Mouse (Mus musculus): ENCODE data around the gene Lmf1. TPM values are rescaled to one million over a fixed set of nuclear protein-coding genes. Genes with fewer than 3 reads are reported as not detected.

Lmf1 gene
- polyA plus RNA-seq, 1 experiment from 2014 or later = 23.8 TPM

DNA sequence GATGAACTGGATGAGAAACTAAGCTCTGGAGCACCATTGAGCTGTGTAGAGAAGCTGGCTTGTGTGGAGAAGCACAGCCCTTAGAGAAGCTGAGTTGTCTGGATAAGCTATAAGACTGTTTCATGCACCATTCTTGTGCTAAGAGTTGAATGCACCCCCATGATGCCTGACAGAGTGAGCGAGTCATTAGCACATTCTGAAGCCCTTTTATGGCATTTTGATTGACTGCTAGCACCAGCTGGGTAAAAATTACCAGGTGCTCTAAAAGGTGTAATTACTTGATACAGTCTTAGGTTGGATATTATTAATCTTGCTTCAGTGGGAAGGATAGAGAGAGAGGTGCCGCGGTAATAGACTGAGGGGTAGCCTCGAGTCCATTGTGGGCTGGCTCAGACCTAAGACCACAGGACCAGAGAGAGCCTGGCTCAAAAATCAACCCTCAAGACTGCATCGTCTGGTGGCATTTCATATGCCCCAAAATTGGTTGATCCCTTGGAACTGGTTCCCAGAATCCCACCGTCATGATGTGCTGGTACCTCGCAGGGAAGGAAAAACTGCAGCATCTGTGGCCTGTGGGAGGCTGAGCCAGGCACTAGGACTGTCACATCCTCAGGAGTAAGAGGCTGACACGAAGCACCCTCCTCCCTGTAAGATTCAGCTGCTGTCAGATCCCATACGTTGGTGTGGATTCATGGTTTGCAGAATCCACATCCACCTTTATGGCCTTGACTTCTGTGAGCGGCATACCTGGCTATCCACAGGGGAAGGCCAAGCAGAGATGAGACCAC is 36.0 kb downstream of the Lmf1 start:
- no peak for ATAC-seq (ENCODE audit: insufficient number of reproducible peaks, low FRiP score, low TSS enrichment, low read depth)
- Histone ChIP-seq H3K27me3 (ENCODE audit: control insufficient read depth, insufficient read depth, low read length) (no peaks in the 10 kb centered on the region), H3K9ac (ENCODE audit: low read length) (no peak overlapping the region), H3K36me3 (ENCODE audit: control insufficient read depth, insufficient read depth, low read length) (no peaks in the 10 kb centered on the region), H3K4me2 (ENCODE audit: low read depth, severe bottlenecking) (no peak overlapping the region), H3K4me1 (ENCODE audit: control insufficient read depth, insufficient read depth, low read length) (peaks cover 4% of the 10 kb centered on the region), H3K9me3 (ENCODE audit: control insufficient read depth, low read length) (no peaks in the 10 kb centered on the region), H3K27ac (replicated peaks; ENCODE audit: low read depth, low read length) (no peak overlapping the region), H3K4me3 (ENCODE audit: low read depth, low read length) (no peak overlapping the region)
- WGBS = 88% methylated on average over 10 of the region's 10 CpGs
- no peak for DNase-seq (ENCODE audit: low spot score)

DNA sequence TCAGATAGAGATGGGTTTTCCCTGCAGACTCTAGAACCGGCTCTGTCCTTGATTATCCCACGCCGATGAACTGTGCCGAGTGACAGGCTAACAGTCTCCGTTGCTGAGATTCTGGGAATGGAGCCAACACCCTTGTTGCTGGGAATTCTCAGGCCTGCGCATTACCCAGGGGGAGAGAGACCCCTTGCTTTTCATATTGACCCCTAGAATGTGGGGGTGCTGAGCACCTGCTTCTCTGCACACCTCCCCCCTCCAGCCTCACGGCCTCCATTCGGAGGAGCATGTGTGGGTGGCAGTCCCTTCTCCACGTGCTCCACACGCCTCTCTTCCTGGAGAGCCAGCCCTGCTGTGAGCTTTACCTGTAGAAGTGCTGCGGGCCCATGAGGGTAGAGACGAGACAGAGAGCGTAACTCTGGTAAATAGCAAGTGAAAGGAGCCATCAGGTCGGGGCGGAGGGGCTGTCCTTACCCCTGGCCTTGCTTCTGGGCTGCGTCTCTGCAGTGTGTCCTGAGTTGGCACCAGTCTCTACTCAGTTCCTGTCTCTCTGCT is 39.7 kb downstream of the Lmf1 start:
- no peak for ATAC-seq (ENCODE audit: insufficient number of reproducible peaks, low FRiP score, low TSS enrichment, low read depth)
- no peak overlapping the region for H3K4me2 ChIP-seq (ENCODE audit: low read depth, severe bottlenecking)
- no peaks in the 10 kb centered on the region for H3K4me1 ChIP-seq (ENCODE audit: control insufficient read depth, insufficient read depth, low read length)
- no peaks in the 10 kb centered on the region for H3K9me3 ChIP-seq (ENCODE audit: control insufficient read depth, low read length)
- no peak overlapping the region for H3K9ac ChIP-seq (ENCODE audit: low read length)
- no peak overlapping the region for H3K27ac ChIP-seq (replicated peaks; ENCODE audit: low read depth, low read length)
- 80% methylated on average over 16 of the region's 16 CpGs for WGBS
- H3K4me3 ChIP-seq (ENCODE audit: low read depth, low read length) = no peak overlapping the region
- no peaks in the 10 kb centered on the region; the same call in 1 of the 2 replicates for H3K36me3 ChIP-seq (ENCODE audit: control insufficient read depth, insufficient read depth, low read length)
- no peaks in the 10 kb centered on the region for H3K27me3 ChIP-seq (ENCODE audit: control insufficient read depth, insufficient read depth, low read length)
- no peak for DNase-seq (ENCODE audit: low spot score)

DNA sequence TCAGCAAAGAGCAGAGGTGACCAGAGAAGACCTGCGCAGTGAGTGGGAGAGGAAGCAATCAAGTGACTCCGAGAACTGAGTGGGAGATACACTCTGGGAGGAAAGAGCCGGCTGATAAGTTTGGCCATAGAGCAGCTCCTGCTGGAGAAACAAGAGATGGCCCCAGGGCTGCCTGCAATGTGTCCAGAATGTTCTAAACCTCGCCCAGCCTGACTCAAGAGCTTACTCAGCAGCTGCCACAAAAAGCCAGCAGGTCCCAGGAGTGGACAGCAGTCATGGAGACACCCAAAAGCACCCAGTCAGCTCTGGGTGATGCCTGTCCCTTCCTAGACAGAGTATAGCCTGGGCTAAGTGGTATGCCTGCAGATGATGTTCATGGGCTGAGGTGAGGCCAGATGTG is 44.6 kb downstream of the Lmf1 start:
- DNase-seq (ENCODE audit: low spot score) (no peak), ATAC-seq (ENCODE audit: insufficient number of reproducible peaks, low FRiP score, low TSS enrichment, low read depth) (no peak)
- no peak overlapping the region for H3K9ac ChIP-seq (ENCODE audit: low read length)
- H3K4me3 ChIP-seq (ENCODE audit: low read depth, low read length) = no peak overlapping the region
- H3K27me3 ChIP-seq (ENCODE audit: control insufficient read depth, insufficient read depth, low read length) = no peaks in the 10 kb centered on the region
- H3K4me2 ChIP-seq (ENCODE audit: low read depth, severe bottlenecking) = no peak overlapping the region
- H3K4me1 ChIP-seq (ENCODE audit: control insufficient read depth, insufficient read depth, low read length) = no peaks in the 10 kb centered on the region
- no peak overlapping the region for H3K27ac ChIP-seq (replicated peaks; ENCODE audit: low read depth, low read length)
- H3K36me3 ChIP-seq (ENCODE audit: control insufficient read depth, insufficient read depth, low read length) = no peaks in the 10 kb centered on the region; the same call in 1 of the 2 replicates
- 89% methylated on average over 4 of the region's 4 CpGs for WGBS
- no peaks in the 10 kb centered on the region for H3K9me3 ChIP-seq (ENCODE audit: control insufficient read depth, low read length)

DNA sequence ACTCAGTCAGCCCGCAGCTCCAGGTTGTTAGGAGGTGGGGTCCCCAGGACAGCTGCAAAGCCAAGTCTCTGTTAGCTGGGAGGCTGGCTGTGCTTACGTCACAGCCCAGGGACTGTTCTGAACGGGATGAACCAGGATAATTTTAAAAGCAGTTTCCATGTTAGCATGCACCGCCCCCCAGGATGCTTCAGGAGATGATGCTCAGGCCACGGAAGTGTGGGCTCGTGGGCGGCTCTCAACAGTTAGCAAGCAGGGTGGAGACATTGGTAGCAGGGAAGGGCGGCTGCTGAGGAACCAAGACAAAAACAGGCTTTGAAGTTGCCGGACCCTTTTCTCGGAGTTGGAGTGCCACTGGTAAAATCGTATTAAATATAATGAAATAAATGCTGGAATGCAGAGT is 45.0 kb downstream of the Lmf1 start:
- H3K9ac ChIP-seq (ENCODE audit: low read length) = no peak overlapping the region
- no peaks in the 10 kb centered on the region for H3K27me3 ChIP-seq (ENCODE audit: control insufficient read depth, insufficient read depth, low read length)
- H3K36me3 ChIP-seq (ENCODE audit: control insufficient read depth, insufficient read depth, low read length) = no peaks in the 10 kb centered on the region; the same call in 1 of the 2 replicates
- H3K9me3 ChIP-seq (ENCODE audit: control insufficient read depth, low read length) = no peaks in the 10 kb centered on the region
- WGBS = 55% methylated on average over 11 of the region's 11 CpGs
- DNase-seq (ENCODE audit: low spot score) (no peak), ATAC-seq (ENCODE audit: insufficient number of reproducible peaks, low FRiP score, low TSS enrichment, low read depth) (no peak)
- H3K4me3 ChIP-seq (ENCODE audit: low read depth, low read length) = no peak overlapping the region
- no peaks in the 10 kb centered on the region for H3K4me1 ChIP-seq (ENCODE audit: control insufficient read depth, insufficient read depth, low read length)
- H3K27ac ChIP-seq (replicated peaks; ENCODE audit: low read depth, low read length) = no peak overlapping the region
- no peak overlapping the region for H3K4me2 ChIP-seq (ENCODE audit: low read depth, severe bottlenecking)

DNA sequence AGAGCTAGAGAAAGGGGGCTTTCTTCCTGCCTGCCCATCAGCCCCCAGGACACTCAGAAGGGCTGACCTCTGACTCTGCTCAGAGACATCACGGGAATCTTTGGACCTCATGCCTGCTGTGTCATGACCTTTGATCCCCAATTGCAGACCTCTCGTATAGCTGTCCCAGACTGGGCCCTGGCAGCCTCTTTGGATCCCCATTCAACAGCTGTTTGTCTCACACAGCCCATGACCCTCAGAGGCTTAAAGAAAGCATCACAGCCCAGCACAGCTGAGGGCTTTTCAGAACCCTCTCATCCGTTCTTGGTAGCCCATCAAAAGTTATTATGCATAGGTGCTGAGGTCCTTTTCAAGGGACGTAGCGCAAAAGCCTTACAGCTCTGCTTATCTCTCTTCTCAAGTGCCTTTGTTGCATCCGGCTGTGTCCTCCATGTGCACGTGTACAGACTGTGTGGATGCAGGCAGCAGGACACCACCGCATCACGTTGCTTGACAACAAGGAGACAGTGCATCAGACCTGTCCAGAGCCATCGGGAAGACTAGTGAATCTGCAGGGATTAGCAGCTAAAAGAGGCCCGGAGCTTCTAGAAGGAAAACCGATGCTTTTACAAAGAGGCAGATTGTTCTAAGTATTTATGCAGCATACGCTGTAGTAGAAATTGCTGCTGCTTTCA is 45.7 kb downstream of the Lmf1 start:
- H3K4me1 ChIP-seq (ENCODE audit: control insufficient read depth, insufficient read depth, low read length) = no peaks in the 10 kb centered on the region
- no peaks in the 10 kb centered on the region for H3K27me3 ChIP-seq (ENCODE audit: control insufficient read depth, insufficient read depth, low read length)
- no peaks in the 10 kb centered on the region; the same call in 1 of the 2 replicates for H3K36me3 ChIP-seq (ENCODE audit: control insufficient read depth, insufficient read depth, low read length)
- no peak overlapping the region for H3K9ac ChIP-seq (ENCODE audit: low read length)
- H3K4me2 ChIP-seq (ENCODE audit: low read depth, severe bottlenecking) = no peak overlapping the region
- no peak overlapping the region for H3K4me3 ChIP-seq (ENCODE audit: low read depth, low read length)
- H3K27ac ChIP-seq (replicated peaks; ENCODE audit: low read depth, low read length) = no peak overlapping the region
- H3K9me3 ChIP-seq (ENCODE audit: control insufficient read depth, low read length) = no peaks in the 10 kb centered on the region
- DNase-seq (ENCODE audit: low spot score) (no peak), ATAC-seq (ENCODE audit: insufficient number of reproducible peaks, low FRiP score, low TSS enrichment, low read depth) (no peak)
- WGBS = 52% methylated on average over 13 of the region's 13 CpGs

DNA sequence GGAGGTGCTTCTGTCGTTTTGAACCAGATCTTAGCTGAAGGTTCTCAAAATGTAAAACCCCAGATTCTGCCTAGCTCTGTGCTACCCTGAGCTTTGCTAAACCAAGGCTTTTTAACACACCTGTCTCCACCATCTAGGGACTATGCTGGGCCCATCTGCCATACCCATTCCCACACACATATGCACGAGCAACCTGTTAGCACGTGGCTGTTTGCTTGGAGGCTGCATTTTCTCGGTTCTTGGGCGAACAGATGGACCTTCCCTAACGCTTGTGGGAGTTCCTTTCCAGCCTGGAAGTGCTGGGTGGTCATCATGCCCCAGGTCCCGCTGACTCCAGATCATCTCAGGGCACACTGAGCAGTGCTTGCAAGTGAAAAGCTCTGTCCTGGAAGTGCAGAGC is 46.4 kb downstream of the Lmf1 start:
- Histone ChIP-seq H3K4me1 (ENCODE audit: control insufficient read depth, insufficient read depth, low read length) (no peaks in the 10 kb centered on the region), H3K36me3 (ENCODE audit: control insufficient read depth, insufficient read depth, low read length) (no peaks in the 10 kb centered on the region; the same call in 1 of the 2 replicates), H3K4me3 (ENCODE audit: low read depth, low read length) (no peak overlapping the region), H3K27me3 (ENCODE audit: control insufficient read depth, insufficient read depth, low read length) (no peaks in the 10 kb centered on the region), H3K27ac (replicated peaks; ENCODE audit: low read depth, low read length) (no peak overlapping the region), H3K4me2 (ENCODE audit: low read depth, severe bottlenecking) (no peak overlapping the region), H3K9me3 (ENCODE audit: control insufficient read depth, low read length) (no peaks in the 10 kb centered on the region), H3K9ac (ENCODE audit: low read length) (no peak overlapping the region)
- ATAC-seq (ENCODE audit: insufficient number of reproducible peaks, low FRiP score, low TSS enrichment, low read depth) (no peak), DNase-seq (ENCODE audit: low spot score) (no peak)
- WGBS = 81% methylated on average over 7 of the region's 7 CpGs

DNA sequence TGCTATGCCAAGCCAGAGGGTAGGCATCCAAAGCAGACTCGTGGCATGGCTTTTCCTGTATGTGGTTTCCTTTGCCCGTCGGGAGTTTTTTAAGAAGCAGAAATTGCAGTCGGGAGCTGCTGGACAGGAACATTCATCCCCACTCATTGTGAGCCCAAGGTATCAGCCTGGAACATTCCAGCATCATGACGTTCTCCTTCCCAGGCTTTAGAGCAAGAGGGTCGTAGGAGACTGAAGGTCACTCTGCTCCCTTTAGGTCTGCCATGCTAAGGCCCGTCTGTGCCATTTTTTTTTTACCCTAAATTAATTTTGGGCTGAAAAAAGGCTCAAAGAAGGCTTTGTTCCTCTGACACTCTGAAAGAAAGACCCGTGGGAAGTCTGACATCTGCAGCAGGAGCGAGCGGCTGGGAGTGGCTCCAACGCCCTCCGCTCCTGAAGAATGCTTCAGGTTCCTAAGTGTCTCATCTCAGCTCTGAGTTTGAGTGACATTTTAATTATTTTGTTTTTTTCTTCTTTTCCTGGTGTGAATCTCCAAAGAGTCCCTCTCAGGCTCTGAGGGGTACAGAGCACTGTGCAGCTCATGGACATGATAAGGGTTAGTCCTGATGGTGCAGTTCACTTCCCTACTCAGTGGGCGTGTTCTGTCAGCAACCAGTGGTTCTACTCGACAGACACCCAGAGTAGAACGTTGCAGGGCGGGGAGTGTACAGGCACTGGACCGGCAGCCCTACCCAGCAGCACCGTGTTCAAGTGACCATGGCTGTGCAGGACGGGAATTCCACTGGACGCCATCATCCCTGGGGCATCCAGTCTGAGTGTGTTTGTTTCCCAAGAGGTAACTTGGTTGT is 47.5 kb downstream of the Lmf1 start:
- DNase-seq (ENCODE audit: low spot score) = no peak
- Histone ChIP-seq H3K9me3 (ENCODE audit: control insufficient read depth, low read length) (no peaks in the 10 kb centered on the region), H3K27ac (replicated peaks; ENCODE audit: low read depth, low read length) (no peak overlapping the region), H3K27me3 (ENCODE audit: control insufficient read depth, insufficient read depth, low read length) (no peaks in the 10 kb centered on the region), H3K4me2 (ENCODE audit: low read depth, severe bottlenecking) (no peak overlapping the region), H3K4me3 (ENCODE audit: low read depth, low read length) (no peak overlapping the region), H3K36me3 (ENCODE audit: control insufficient read depth, insufficient read depth, low read length) (no peaks in the 10 kb centered on the region), H3K9ac (ENCODE audit: low read length) (no peak overlapping the region), H3K4me1 (ENCODE audit: control insufficient read depth, insufficient read depth, low read length) (no peaks in the 10 kb centered on the region)
- ATAC-seq (ENCODE audit: insufficient number of reproducible peaks, low FRiP score, low TSS enrichment, low read depth) = no peak
- 80% methylated on average over 20 of the region's 20 CpGs for WGBS

DNA sequence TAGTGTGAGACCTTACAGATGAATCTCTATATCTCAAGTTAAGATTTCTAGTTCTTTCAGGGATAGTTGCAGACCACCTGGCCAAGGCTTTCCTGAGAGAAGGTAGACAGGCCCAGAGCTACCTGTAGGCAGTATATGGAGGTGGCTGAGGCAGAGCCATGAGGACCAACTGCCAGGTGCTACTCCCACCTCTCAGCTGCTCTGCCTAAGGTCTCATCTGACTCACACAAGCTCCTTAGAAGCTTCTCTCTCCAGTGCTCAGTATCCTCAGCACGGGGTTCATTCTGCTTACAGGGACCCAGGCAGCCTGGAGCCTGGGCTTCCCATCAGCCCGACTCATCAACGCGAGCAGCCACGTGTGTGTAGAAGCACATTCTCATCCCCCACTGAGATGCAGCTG is 51.4 kb downstream of the Lmf1 start:
- no peak overlapping the region for H3K9ac ChIP-seq (ENCODE audit: low read length)
- no peaks in the 10 kb centered on the region for H3K27me3 ChIP-seq (ENCODE audit: control insufficient read depth, insufficient read depth, low read length)
- H3K4me2 ChIP-seq (ENCODE audit: low read depth, severe bottlenecking) = no peak overlapping the region
- no peaks in the 10 kb centered on the region for H3K36me3 ChIP-seq (ENCODE audit: control insufficient read depth, insufficient read depth, low read length)
- no peak overlapping the region for H3K27ac ChIP-seq (replicated peaks; ENCODE audit: low read depth, low read length)
- H3K4me1 ChIP-seq (ENCODE audit: control insufficient read depth, insufficient read depth, low read length) = peaks cover 6% of the 10 kb centered on the region
- H3K9me3 ChIP-seq (ENCODE audit: control insufficient read depth, low read length) = no peaks in the 10 kb centered on the region
- H3K4me3 ChIP-seq (ENCODE audit: low read depth, low read length) = no peak overlapping the region
- ATAC-seq (ENCODE audit: insufficient number of reproducible peaks, low FRiP score, low TSS enrichment, low read depth) (no peak), DNase-seq (ENCODE audit: low spot score) (no peak)
- 85% methylated on average over 5 of the region's 5 CpGs for WGBS
